In the genomic region with DNA sequence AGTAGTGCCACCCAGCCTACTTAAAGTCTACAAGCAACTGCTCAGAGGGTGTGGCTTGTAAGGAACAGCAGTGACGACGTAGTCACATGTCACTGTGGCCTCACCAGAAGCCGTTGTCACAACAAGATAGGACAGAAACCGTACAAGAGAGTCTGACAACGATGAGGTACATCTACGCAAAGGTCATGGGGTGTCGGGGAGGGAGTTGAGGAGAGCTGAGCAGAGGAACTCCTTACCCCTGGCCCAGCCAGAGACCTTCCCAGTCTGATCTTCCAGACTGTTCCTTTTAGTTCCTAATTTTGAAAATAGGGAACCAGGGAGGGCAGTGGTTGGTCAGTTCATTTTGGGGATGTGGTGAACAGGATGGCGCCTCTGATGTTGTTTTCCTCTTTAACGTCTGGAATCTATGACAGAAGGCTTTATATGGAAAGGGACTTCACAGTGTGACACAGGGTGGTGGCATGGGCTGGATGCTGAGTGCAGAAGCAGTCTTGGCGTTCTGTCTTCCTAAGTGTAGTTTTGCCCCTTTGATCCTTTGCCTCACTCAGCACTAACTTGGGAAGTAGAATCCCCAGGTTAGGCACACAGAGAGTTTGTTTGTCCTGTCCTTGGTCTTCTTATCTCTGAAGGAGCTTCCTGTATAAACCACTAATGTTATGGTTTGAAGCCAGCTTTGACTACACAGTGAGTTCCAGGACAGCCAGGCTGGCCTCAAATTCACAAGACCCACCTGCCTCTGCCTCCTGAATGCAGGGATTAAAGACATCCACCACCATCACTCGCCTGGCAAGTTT, we compare ENCODE assay signal across 11 mouse cellular contexts.
DNase-seq lines count a peak whose midpoint lies in the region; ATAC-seq and TF ChIP-seq lines count a peak whose summit lies in the region.
"Had no signal": no experiment of that assay in that cellular context is flagged by ENCODE, and none has a peak within 500 bp of the region (broad histone marks: within the 10 kb centered on the region; RNA-seq: fewer than 3 reads in every experiment).

No protein-coding gene starts in this region.

- no peak overlapping the region for H3K9ac ChIP-seq in stomach, embryonic 15.5 days
- no peak overlapping the region for H3K9ac ChIP-seq in forebrain, embryonic 11.5 days (ENCODE audit: low read length)
- H3K9ac ChIP-seq in hindbrain, embryonic 12.5 days, result no peak overlapping the region
- H3K9ac ChIP-seq: embryonic facial prominence, embryonic 15.5 days had no signal

- no peaks in the 10 kb centered on the region for H3K36me3 ChIP-seq in stomach, embryonic 15.5 days
- H3K36me3 ChIP-seq in forebrain, embryonic 11.5 days (ENCODE audit: control insufficient read depth, insufficient read depth, low read length), result no peaks in the 10 kb centered on the region
- no peaks in the 10 kb centered on the region for H3K36me3 ChIP-seq in hindbrain, embryonic 12.5 days
- H3K36me3 ChIP-seq: embryonic facial prominence, embryonic 15.5 days; midbrain, embryonic 10.5 days had no signal

- no peak for TF ChIP-seq POLR2A in lung, adult 2 months (IDR thresholded peaks at IDR 0.05; ENCODE audit: borderline replicate concordance, extremely low read depth, low read depth, low read length)

- no peaks in the 10 kb centered on the region for H3K27me3 ChIP-seq in stomach, embryonic 15.5 days (replicated peaks)
- H3K27me3 ChIP-seq in forebrain, embryonic 11.5 days (ENCODE audit: control insufficient read depth, insufficient read depth, low read length), result no peaks in the 10 kb centered on the region
- H3K27me3 ChIP-seq in hindbrain, embryonic 12.5 days, result no peaks in the 10 kb centered on the region
- H3K27me3 ChIP-seq: embryonic facial prominence, embryonic 15.5 days had no signal

- H3K4me3 ChIP-seq in lung, adult 2 months (replicated peaks; ENCODE audit: extremely low read depth, low read depth, low read length), result no peak overlapping the region
- H3K4me3 ChIP-seq in stomach, embryonic 15.5 days (replicated peaks), result no peak overlapping the region
- H3K4me3 ChIP-seq in forebrain, embryonic 11.5 days (ENCODE audit: low read depth, low read length), result no peak overlapping the region
- no peak overlapping the region for H3K4me3 ChIP-seq in hindbrain, embryonic 12.5 days
- H3K4me3 ChIP-seq: embryonic facial prominence, embryonic 15.5 days; heart, adult 2 months; midbrain, embryonic 10.5 days had no signal

- H3K4me1 ChIP-seq in lung, adult 2 months (ENCODE audit: control insufficient read depth, insufficient read depth, low read length), result peaks cover 44% of the 10 kb centered on the region
- peaks cover 20% of the 10 kb centered on the region for H3K4me1 ChIP-seq in stomach, embryonic 15.5 days
- no peaks in the 10 kb centered on the region for H3K4me1 ChIP-seq in forebrain, embryonic 11.5 days (replicated peaks; ENCODE audit: control insufficient read depth, insufficient read depth, low read length)
- H3K4me1 ChIP-seq in hindbrain, embryonic 12.5 days, result peaks cover 6% of the 10 kb centered on the region

- TF ChIP-seq CTCF in lung, adult 2 months (IDR thresholded peaks at IDR 0.05; ENCODE audit: insufficient read depth, low read length), result no peak

- H3K9me3 ChIP-seq in stomach, embryonic 15.5 days, result no peaks in the 10 kb centered on the region
- no peaks in the 10 kb centered on the region for H3K9me3 ChIP-seq in forebrain, embryonic 11.5 days (ENCODE audit: control insufficient read depth, low read length)
- no peaks in the 10 kb centered on the region for H3K9me3 ChIP-seq in hindbrain, embryonic 12.5 days (replicated peaks)
- H3K9me3 ChIP-seq: embryonic facial prominence, embryonic 15.5 days; midbrain, embryonic 10.5 days had no signal

- no peak overlapping the region for H3K27ac ChIP-seq in stomach, embryonic 15.5 days
- no peak overlapping the region for H3K27ac ChIP-seq in forebrain, embryonic 11.5 days (ENCODE audit: low read depth, low read length)
- no peak overlapping the region for H3K27ac ChIP-seq in hindbrain, embryonic 12.5 days
- H3K27ac ChIP-seq: embryonic facial prominence, embryonic 15.5 days; heart, adult 2 months; midbrain, embryonic 10.5 days had no signal

- peak; percentile 75 to 81 for DNase-seq in lung, adult 18-20 months
- no peak for DNase-seq in lung, adult 2 months
- peak; percentile 38 for DNase-seq in lung, postnatal 10 days
- no peak for DNase-seq in right cerebral cortex, adult 2 months (ENCODE audit: low spot score in 2 of 2)
- DNase-seq in forebrain, embryonic 11.5 days (ENCODE audit: low spot score), result no peak

- H3K4me2 ChIP-seq in stomach, embryonic 15.5 days, result no peak overlapping the region
- H3K4me2 ChIP-seq in forebrain, embryonic 11.5 days (ENCODE audit: low read depth, low read length, severe bottlenecking), result no peak overlapping the region
- H3K4me2 ChIP-seq in hindbrain, embryonic 12.5 days (replicated peaks), result no peak overlapping the region
- H3K4me2 ChIP-seq: embryonic facial prominence, embryonic 15.5 days had no signal

- 64% methylated on average over 11 of the region's 11 CpGs for WGBS in lung, adult 2 months
- WGBS in stomach, embryonic 15.5 days, result 77% methylated on average over 11 of the region's 11 CpGs
- 91% methylated on average over 11 of the region's 11 CpGs for WGBS in forebrain, embryonic 11.5 days
- WGBS in hindbrain, embryonic 12.5 days, result 90% methylated on average over 11 of the region's 11 CpGs

- ATAC-seq in hematopoietic stem cell, adult 5-6 weeks (replicated peaks in 1 of 2; ENCODE audit: insufficient read depth in 1 of 2, low FRiP score in 2 of 2, low TSS enrichment in 1 of 2, low read depth in 1 of 2, poor library complexity in 2 of 2, severe bottlenecking in 2 of 2), result peak; percentile 67 to 70
- peak; percentile 30; the same call in 1 of the 2 replicates for ATAC-seq in stomach, embryonic 15.5 days (ENCODE audit: insufficient read depth, low FRiP score, low read depth)
- no peak for ATAC-seq in forebrain, embryonic 11.5 days (replicated peaks; ENCODE audit: low FRiP score)
- no peak for ATAC-seq in hindbrain, embryonic 12.5 days (ENCODE audit: low FRiP score)

Comparison
In these comparisons a context has a peak if more than half of its experiments do, and no peak if none do; other contexts are left out.
1. DNase-seq: peak in lung, adult 18-20 months (2 of 2) and lung, postnatal 10 days (single experiment); none in lung, adult 2 months (single experiment), right cerebral cortex, adult 2 months (0 of 2) and forebrain, embryonic 11.5 days (single experiment).
2. ATAC-seq: peak in hematopoietic stem cell, adult 5-6 weeks (2 of 2) and stomach, embryonic 15.5 days (single experiment); none in forebrain, embryonic 11.5 days (single experiment) and hindbrain, embryonic 12.5 days (single experiment).